Mouse (Mus musculus): ENCODE measurements at regions not wholly inside any gene's neighbourhood (a gene's known extent, or its start where the extent isn't known, plus 50 kb on each side); places are given as distances from the start of the nearest gene placed in this dataset.

GRCm38 (mm10) chr11:90109681-90110111, 77.8 kb upstream of the Gm45716 start:
- Histone ChIP-seq H3K4me1 (replicated peaks; ENCODE audit: low read depth, low read length) (peaks cover 60% of the 10 kb centered on the region), H3K36me3 (ENCODE audit: insufficient read depth, low read length) (no peaks in the 10 kb centered on the region), H3K27me3 (ENCODE audit: insufficient read depth, low read length) (no peaks in the 10 kb centered on the region), H3K4me3 (replicated peaks; ENCODE audit: low read length) (no peak overlapping the region), H3K9me3 (ENCODE audit: low read length) (no peaks in the 10 kb centered on the region)
- TF ChIP-seq CTCF (conservative IDR thresholded peaks at IDR 0.05; ENCODE audit: low read length) (no peak), POU5F1 (IDR thresholded peaks at IDR 0.05; ENCODE audit: borderline replicate concordance, low read length) (no peak), NANOG (IDR thresholded peaks at IDR 0.05; ENCODE audit: borderline replicate concordance, low read length) (peak; percentile 87)

DNA sequence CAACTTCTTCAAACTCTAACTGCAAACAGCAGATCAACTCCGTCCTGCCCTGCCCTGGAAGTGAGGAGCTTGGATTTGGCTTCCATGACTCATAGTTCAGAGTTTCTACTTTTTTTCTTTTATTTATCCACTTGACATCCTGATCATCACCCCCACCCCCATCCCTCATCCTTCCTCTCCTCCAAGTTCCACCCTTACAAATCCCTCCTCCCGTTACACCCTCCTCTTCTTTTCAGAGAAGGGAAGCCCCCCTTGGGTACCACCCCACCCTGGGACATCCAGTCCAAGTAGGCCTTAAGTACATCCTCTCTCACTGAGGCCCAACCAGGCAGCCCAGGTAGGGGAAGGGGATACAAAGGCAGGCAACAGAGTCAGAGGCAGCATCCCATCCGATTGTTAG, 77.3 kb upstream of the Gm45716 start:
- Histone ChIP-seq H3K4me3 (replicated peaks; ENCODE audit: low read length) (no peak overlapping the region), H3K4me1 (replicated peaks; ENCODE audit: low read depth, low read length) (peaks cover 65% of the 10 kb centered on the region), H3K9me3 (ENCODE audit: low read length) (no peaks in the 10 kb centered on the region), H3K27me3 (ENCODE audit: insufficient read depth, low read length) (no peaks in the 10 kb centered on the region), H3K36me3 (ENCODE audit: insufficient read depth, low read length) (no peaks in the 10 kb centered on the region)
- TF ChIP-seq CTCF (conservative IDR thresholded peaks at IDR 0.05; ENCODE audit: low read length) = no peak
- TF ChIP-seq POU5F1 (IDR thresholded peaks at IDR 0.05; ENCODE audit: borderline replicate concordance, low read length) = no peak

DNA sequence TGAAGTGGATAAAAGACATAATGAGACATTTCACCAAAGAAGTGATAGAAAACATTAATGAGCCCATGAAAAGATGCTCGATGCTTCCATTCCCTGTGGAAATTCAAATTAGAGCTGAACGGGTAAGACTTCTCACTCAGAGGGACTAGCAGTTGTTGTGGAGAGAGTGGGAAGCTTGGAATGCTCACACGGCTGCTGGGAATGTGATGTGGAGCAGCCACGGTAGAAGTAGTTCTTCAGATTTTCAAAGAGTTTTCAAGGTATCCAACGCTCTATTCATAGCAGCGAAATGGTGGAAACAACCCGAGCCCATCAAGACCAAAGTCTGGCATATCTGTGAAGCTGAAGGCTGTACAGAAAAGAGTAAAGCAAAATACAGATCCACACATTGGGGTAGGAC, 75.3 kb upstream of the Gm45716 start:
- Histone ChIP-seq H3K27me3 (ENCODE audit: insufficient read depth, low read length) (no peaks in the 10 kb centered on the region), H3K4me1 (replicated peaks; ENCODE audit: low read depth, low read length) (peaks cover 68% of the 10 kb centered on the region), H3K36me3 (ENCODE audit: insufficient read depth, low read length) (no peaks in the 10 kb centered on the region), H3K9me3 (ENCODE audit: low read length) (no peaks in the 10 kb centered on the region), H3K4me3 (replicated peaks; ENCODE audit: low read length) (no peak overlapping the region)
- no peak for TF ChIP-seq NANOG (IDR thresholded peaks at IDR 0.05; ENCODE audit: borderline replicate concordance, low read length)
- no peak for TF ChIP-seq POU5F1 (IDR thresholded peaks at IDR 0.05; ENCODE audit: borderline replicate concordance, low read length)
- TF ChIP-seq CTCF (conservative IDR thresholded peaks at IDR 0.05; ENCODE audit: low read length) = no peak

GRCm38 (mm10) chr11:90116676-90117663, 70.5 kb upstream of the Gm45716 start:
- TF ChIP-seq POU5F1 (IDR thresholded peaks at IDR 0.05; ENCODE audit: borderline replicate concordance, low read length) (no peak), CTCF (conservative IDR thresholded peaks at IDR 0.05; ENCODE audit: low read length) (no peak), NANOG (IDR thresholded peaks at IDR 0.05; ENCODE audit: borderline replicate concordance, low read length) (no peak)
- Histone ChIP-seq H3K36me3 (ENCODE audit: insufficient read depth, low read length) (no peaks in the 10 kb centered on the region), H3K4me3 (replicated peaks; ENCODE audit: low read length) (no peak overlapping the region), H3K4me1 (replicated peaks; ENCODE audit: low read depth, low read length) (peaks cover 52% of the 10 kb centered on the region), H3K9me3 (ENCODE audit: low read length) (no peaks in the 10 kb centered on the region), H3K27me3 (ENCODE audit: insufficient read depth, low read length) (no peaks in the 10 kb centered on the region)

- Histone ChIP-seq H3K4me1 (replicated peaks; ENCODE audit: low read depth, low read length) (peaks cover 50% of the 10 kb centered on the region), H3K27me3 (ENCODE audit: insufficient read depth, low read length) (no peaks in the 10 kb centered on the region), H3K36me3 (ENCODE audit: insufficient read depth, low read length) (no peaks in the 10 kb centered on the region), H3K9me3 (ENCODE audit: low read length) (no peaks in the 10 kb centered on the region), H3K4me3 (replicated peaks; ENCODE audit: low read length) (no peak overlapping the region)
- TF ChIP-seq CTCF (conservative IDR thresholded peaks at IDR 0.05; ENCODE audit: low read length) (no peak), POU5F1 (IDR thresholded peaks at IDR 0.05; ENCODE audit: borderline replicate concordance, low read length) (no peak), NANOG (IDR thresholded peaks at IDR 0.05; ENCODE audit: borderline replicate concordance, low read length) (no peak)
Measured at GRCm38 (mm10) chr11:90117664-90118295, 69.7 kb upstream of the Gm45716 start.

DNA sequence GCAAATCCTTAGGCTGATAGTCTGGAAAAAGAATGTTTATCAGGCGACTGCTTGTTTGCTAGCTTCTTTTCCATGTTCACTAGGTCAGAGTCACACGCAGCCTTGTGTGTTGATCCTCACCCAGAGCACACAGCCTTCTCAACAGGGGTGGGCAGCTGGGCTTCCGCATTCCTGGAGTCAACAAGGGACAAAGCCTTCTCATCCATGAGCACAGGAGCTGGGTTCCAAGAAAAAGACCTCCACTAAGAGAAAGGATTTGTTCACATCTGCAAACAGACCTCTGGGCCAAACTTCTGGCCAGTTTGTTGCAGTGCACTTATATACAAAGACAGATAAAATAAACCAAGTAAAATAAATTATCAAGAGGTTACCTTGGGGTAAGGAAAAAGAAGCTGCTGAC, 65.6 kb upstream of the Gm45716 start:
- H3K27me3 ChIP-seq (ENCODE audit: insufficient read depth, low read length) = no peaks in the 10 kb centered on the region
- TF ChIP-seq NANOG (IDR thresholded peaks at IDR 0.05; ENCODE audit: borderline replicate concordance, low read length) = no peak
- TF ChIP-seq CTCF (conservative IDR thresholded peaks at IDR 0.05; ENCODE audit: low read length) = no peak
- TF ChIP-seq POU5F1 (IDR thresholded peaks at IDR 0.05; ENCODE audit: borderline replicate concordance, low read length) = no peak
- peaks cover 22% of the 10 kb centered on the region for H3K4me1 ChIP-seq (replicated peaks; ENCODE audit: low read depth, low read length)
- no peak overlapping the region for H3K4me3 ChIP-seq (replicated peaks; ENCODE audit: low read length)
- no peaks in the 10 kb centered on the region for H3K36me3 ChIP-seq (ENCODE audit: insufficient read depth, low read length)
- no peaks in the 10 kb centered on the region for H3K9me3 ChIP-seq (ENCODE audit: low read length)

GRCm38 (mm10) chr11:90122709-90123108, 64.8 kb upstream of the Gm45716 start:
- H3K27me3 ChIP-seq (ENCODE audit: insufficient read depth, low read length) = no peaks in the 10 kb centered on the region
- no peaks in the 10 kb centered on the region for H3K9me3 ChIP-seq (ENCODE audit: low read length)
- no peaks in the 10 kb centered on the region for H3K36me3 ChIP-seq (ENCODE audit: insufficient read depth, low read length)
- TF ChIP-seq CTCF (conservative IDR thresholded peaks at IDR 0.05; ENCODE audit: low read length) (no peak), NANOG (IDR thresholded peaks at IDR 0.05; ENCODE audit: borderline replicate concordance, low read length) (no peak), POU5F1 (IDR thresholded peaks at IDR 0.05; ENCODE audit: borderline replicate concordance, low read length) (no peak)
- no peak overlapping the region for H3K4me3 ChIP-seq (replicated peaks; ENCODE audit: low read length)
- H3K4me1 ChIP-seq (replicated peaks; ENCODE audit: low read depth, low read length) = peaks cover 17% of the 10 kb centered on the region

- TF ChIP-seq POU5F1 (IDR thresholded peaks at IDR 0.05; ENCODE audit: borderline replicate concordance, low read length) = no peak
- no peak for TF ChIP-seq NANOG (IDR thresholded peaks at IDR 0.05; ENCODE audit: borderline replicate concordance, low read length)
- no peak for TF ChIP-seq CTCF (conservative IDR thresholded peaks at IDR 0.05; ENCODE audit: low read length)
- Histone ChIP-seq H3K4me3 (replicated peaks; ENCODE audit: low read length) (no peak overlapping the region), H3K27me3 (ENCODE audit: insufficient read depth, low read length) (no peaks in the 10 kb centered on the region), H3K9me3 (ENCODE audit: low read length) (no peaks in the 10 kb centered on the region), H3K4me1 (replicated peaks; ENCODE audit: low read depth, low read length) (peaks cover 12% of the 10 kb centered on the region), H3K36me3 (ENCODE audit: insufficient read depth, low read length) (no peaks in the 10 kb centered on the region)
Measured at GRCm38 (mm10) chr11:90123851-90124250, 63.6 kb upstream of the Gm45716 start.

Data from E14TG2a.4 (cell line).